Mouse (Mus musculus): ENCODE measurements at regions not wholly inside any gene's neighbourhood (a gene's known extent, or its start where the extent isn't known, plus 50 kb on each side); places are given as distances from the start of the nearest gene placed in this dataset.

DNA sequence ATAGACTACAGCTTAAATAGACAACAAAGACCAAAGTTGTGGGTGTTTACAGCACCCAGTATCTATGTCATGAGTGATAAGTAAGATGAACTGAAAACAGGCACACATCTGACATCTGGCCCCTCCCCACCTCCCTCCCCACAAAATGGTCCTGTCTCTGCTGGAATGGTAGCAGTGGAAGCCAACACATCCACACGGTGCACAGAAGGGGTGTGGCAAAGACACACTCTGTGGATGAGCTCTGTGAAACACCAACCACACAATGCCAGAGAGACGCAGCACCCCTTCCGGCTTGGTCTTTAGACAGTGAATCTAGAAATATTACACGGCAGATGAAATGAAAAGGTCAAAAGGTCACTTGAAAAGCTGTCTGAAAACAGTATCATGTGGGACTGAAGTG, 85.6 kb downstream of the Fgf18 start:
- TF ChIP-seq CTCF (IDR thresholded peaks at IDR 0.05; ENCODE audit: control insufficient read depth, insufficient read depth, insufficient replicate concordance, low read depth, low read length) = no peak
- no peak for TF ChIP-seq POLR2A (IDR thresholded peaks at IDR 0.05; ENCODE audit: control insufficient read depth, low read depth, low read length)
